Mouse (Mus musculus) liver, adult 2 months (tissue): Measurements from ENCODE around the gene Map2k5. TPM values are rescaled to one million over a fixed set of nuclear protein-coding genes. Genes with fewer than 3 reads are reported as not detected.
A peak's percentile ranks its signal among the peaks of the same experiment; 100 is the strongest.

Source experiments
- DNase-seq: peaks from one replicate; pipeline ENCODE4 v3.0.0-alpha.2; 2011; ENCODE audit warnings: low read depth, low spot score; ENCODE audit errors: extremely low read depth
- H3K27ac ChIP-seq: fragments of 200-500 bp; replicated peaks from 2 replicates; pipeline ENCODE4 v1.5.1; 2012; ENCODE audit warnings: low read depth, mild to moderate bottlenecking, control low read depth, inconsistent platforms, low read length; ENCODE audit not compliant: insufficient read depth
- H3K27me3 ChIP-seq: fragments of 200-500 bp; 2 replicates; pipeline ENCODE4 v1.6.1; 2012; ENCODE audit warnings: mild to moderate bottlenecking, moderate library complexity, low read length, inconsistent platforms; ENCODE audit not compliant: control insufficient read depth, insufficient read depth
- H3K36me3 ChIP-seq: fragments of 200-500 bp; 2 replicates; pipeline ENCODE4 v1.6.1; 2012; ENCODE audit warnings: low read length, inconsistent platforms; ENCODE audit not compliant: control insufficient read depth, insufficient read depth
- H3K4me1 ChIP-seq: fragments of 200-500 bp; 2 replicates; pipeline ENCODE4 v1.6.1; 2011; ENCODE audit warnings: low read length; ENCODE audit not compliant: control insufficient read depth, insufficient read depth
- H3K4me3 ChIP-seq: fragments of 200-500 bp; 2 replicates; pipeline ENCODE4 v1.5.1; 2011; ENCODE audit warnings: low read depth, mild to moderate bottlenecking, control low read depth, low read length, moderate library complexity; ENCODE audit not compliant: insufficient read depth
- H3K79me2 ChIP-seq: fragments of 200-500 bp; 2 replicates; pipeline ENCODE4 v1.6.1; 2012; ENCODE audit warnings: inconsistent platforms, mild to moderate bottlenecking, low read length, moderate library complexity; ENCODE audit not compliant: control insufficient read depth, insufficient read depth
- H3K9ac ChIP-seq: fragments of 200-500 bp; 2 replicates; pipeline ENCODE4 v1.6.1; 2012; ENCODE audit warnings: low read depth, mild to moderate bottlenecking, control low read depth, inconsistent platforms, low read length
- CTCF ChIP-seq: fragments of 200-500 bp; IDR thresholded peaks from 2 replicates; pipeline ENCODE4 v1.5.1; 2011; ENCODE audit warnings: low read depth, low read length, control low read depth
- POLR2A ChIP-seq: fragments of 200-500 bp; IDR thresholded peaks from 2 replicates; pipeline ENCODE4 v1.6.1; 2011; ENCODE audit warnings: low read length, control low read depth; ENCODE audit not compliant: insufficient read depth; ENCODE audit errors: extremely low read depth
- WGBS: fragments of 180-500 bp; shearing (Covaris S2); methylation state at CpG from one replicate; pipeline ENCODE4 v1.1.7; 2018; 5-methylcytosine and 5-hydroxymethylcytosine counted together
- polyA plus RNA-seq: library from polyadenylated mRNA; depleted of rRNA; stranded (reverse); fragments of >200 nt; gene quantifications from 2 replicates; pipeline ENCODE4 v1.2.3, GENCODE M21; 2012
- total RNA-seq: library from RNA; depleted of rRNA; stranded (reverse); fragments of >200 nt; gene quantifications from 2 replicates; pipeline ENCODE4 v1.2.3, GENCODE M21; 2014

Map2k5 gene
- total and polyA plus RNA-seq, 2 experiments = 13.3 to 32.2 TPM

- Histone ChIP-seq H3K27ac (no peak overlapping the region), H3K4me1 (peaks cover 11% of the 10 kb centered on the region), H3K36me3 (peaks cover 8% of the 10 kb centered on the region; the same call in 1 of the 2 replicates), H3K4me3 (no peak overlapping the region), H3K79me2 (no peaks in the 10 kb centered on the region), H3K9ac (no peak overlapping the region), H3K27me3 (no peaks in the 10 kb centered on the region)
- no peak for TF ChIP-seq POLR2A
- no peak for TF ChIP-seq CTCF
- peak; percentile 84 for DNase-seq
Observed at GRCm38 (mm10) chr9:63315231-63315630, 62.5 kb downstream of the Map2k5 start.

DNA sequence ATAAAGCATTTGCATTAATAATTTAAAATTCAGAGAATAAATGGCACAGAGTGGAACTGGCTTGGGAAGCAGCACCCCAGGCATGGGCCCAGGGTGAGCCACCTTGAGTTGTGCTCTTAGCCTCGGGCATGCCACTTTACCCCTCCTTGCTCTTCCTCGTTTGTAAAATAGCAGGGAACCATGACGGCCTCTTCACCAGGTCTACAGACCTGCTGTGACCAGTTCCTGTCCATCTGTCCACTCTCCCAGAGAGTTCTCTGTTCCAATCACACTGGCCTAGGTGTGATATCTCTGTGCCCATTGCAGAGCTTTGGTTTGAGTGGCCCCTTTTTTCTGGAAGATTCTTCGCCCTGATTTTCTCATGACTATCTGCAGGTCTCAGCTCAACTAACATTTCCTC, 63.6 kb downstream of the Map2k5 start:
- no peak for DNase-seq
- H3K27ac ChIP-seq = no peak overlapping the region
- no peaks in the 10 kb centered on the region for H3K27me3 ChIP-seq
- no peak overlapping the region for H3K9ac ChIP-seq
- peaks cover 11% of the 10 kb centered on the region for H3K4me1 ChIP-seq
- H3K79me2 ChIP-seq = no peaks in the 10 kb centered on the region
- no peak overlapping the region for H3K4me3 ChIP-seq
- TF ChIP-seq POLR2A = no peak
- TF ChIP-seq CTCF = no peak
- no peaks in the 10 kb centered on the region for H3K36me3 ChIP-seq
- 91% methylated on average over 4 of the region's 4 CpGs for WGBS

GRCm38 (mm10) chr9:63309956-63310355, 67.7 kb downstream of the Map2k5 start:
- no peaks in the 10 kb centered on the region for H3K79me2 ChIP-seq
- H3K27me3 ChIP-seq = no peaks in the 10 kb centered on the region
- H3K36me3 ChIP-seq = no peaks in the 10 kb centered on the region; the same call in 1 of the 2 replicates
- no peak overlapping the region for H3K9ac ChIP-seq
- H3K4me3 ChIP-seq = no peak overlapping the region
- H3K4me1 ChIP-seq = peaks cover 7% of the 10 kb centered on the region; the same call in 1 of the 2 replicates
- 98% methylated on average over 6 of the region's 6 CpGs for WGBS
- DNase-seq = no peak
- no peak for TF ChIP-seq POLR2A
- no peak for TF ChIP-seq CTCF
- no peak overlapping the region for H3K27ac ChIP-seq

DNA sequence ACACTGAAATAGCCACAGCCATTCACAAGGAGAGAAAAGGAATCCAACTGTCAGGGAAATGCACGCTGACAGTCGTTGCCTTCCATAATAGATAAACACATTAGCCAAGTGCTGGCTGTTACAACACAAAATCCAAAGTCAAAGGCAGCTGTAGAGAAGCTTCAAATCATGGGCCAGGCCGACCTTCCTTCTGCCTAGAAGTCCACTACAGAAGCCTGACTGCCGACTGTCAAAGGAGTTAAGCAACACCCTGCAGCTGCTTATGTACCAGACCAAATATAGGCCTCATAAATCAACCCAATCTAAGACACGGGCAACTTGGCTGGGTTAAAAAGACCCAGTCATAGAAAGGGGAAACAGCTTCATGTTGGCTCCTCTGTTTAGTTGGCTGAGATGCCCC, 68.7 kb downstream of the Map2k5 start:
- 12% methylated on average over 5 of the region's 5 CpGs for WGBS
- peak; percentile 71 for DNase-seq
- Histone ChIP-seq H3K9ac (no peak overlapping the region), H3K27me3 (no peaks in the 10 kb centered on the region), H3K4me3 (no peak overlapping the region), H3K79me2 (no peaks in the 10 kb centered on the region), H3K36me3 (no peaks in the 10 kb centered on the region; the same call in 1 of the 2 replicates), H3K27ac (no peak overlapping the region), H3K4me1 (peaks cover 7% of the 10 kb centered on the region; the same call in 1 of the 2 replicates)
- TF ChIP-seq CTCF (no peak), POLR2A (no peak)

GRCm38 (mm10) chr9:63308441-63308840, 69.3 kb downstream of the Map2k5 start:
- H3K27ac ChIP-seq = no peak overlapping the region
- no peak for DNase-seq
- H3K9ac ChIP-seq = no peak overlapping the region
- H3K4me3 ChIP-seq = no peak overlapping the region
- WGBS = 82% methylated on average over 4 of the region's 4 CpGs
- no peak for TF ChIP-seq POLR2A
- no peak for TF ChIP-seq CTCF
- H3K27me3 ChIP-seq = no peaks in the 10 kb centered on the region
- H3K4me1 ChIP-seq = peaks cover 7% of the 10 kb centered on the region; the same call in 1 of the 2 replicates
- H3K79me2 ChIP-seq = no peaks in the 10 kb centered on the region
- no peaks in the 10 kb centered on the region; the same call in 1 of the 2 replicates for H3K36me3 ChIP-seq

DNA sequence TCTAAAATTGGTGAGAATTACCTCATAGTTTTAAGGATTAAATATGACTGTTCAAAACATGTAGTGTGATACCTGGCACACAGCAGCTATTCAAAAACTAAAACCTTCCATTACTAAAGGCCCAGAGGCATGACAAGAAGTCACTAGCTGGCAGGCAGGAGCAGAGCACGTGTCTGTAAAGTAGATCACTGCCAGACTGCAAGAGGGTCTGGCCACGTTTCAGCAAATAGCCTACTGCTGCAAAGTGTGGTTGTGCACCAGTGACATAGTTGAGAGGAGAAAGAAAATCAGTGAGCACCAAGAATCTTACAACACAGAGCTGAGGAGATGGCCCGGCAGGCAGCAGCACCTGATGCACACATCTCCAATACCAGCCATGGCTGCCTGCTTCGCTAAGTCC, 75.2 kb downstream of the Map2k5 start:
- H3K4me3 ChIP-seq = no peak overlapping the region
- WGBS = 96% methylated on average over 4 of the region's 4 CpGs
- no peak for DNase-seq

More for the DNA sequence above, 75.2 kb downstream of the Map2k5 start:
- TF ChIP-seq POLR2A (no peak), CTCF (no peak)
- H3K79me2 ChIP-seq = no peaks in the 10 kb centered on the region
- H3K27ac ChIP-seq = no peak overlapping the region
- no peaks in the 10 kb centered on the region for H3K27me3 ChIP-seq
- peaks cover 11% of the 10 kb centered on the region for H3K36me3 ChIP-seq
- no peak overlapping the region for H3K9ac ChIP-seq
- H3K4me1 ChIP-seq = no peaks in the 10 kb centered on the region
